Mouse (Mus musculus) heart, embryonic 14.5 days (tissue): Measurements from ENCODE around the gene Rictor. TPM values are rescaled to one million over a fixed set of nuclear protein-coding genes. Genes with fewer than 3 reads are reported as not detected.

Experiments
- ATAC-seq: fragments of 200-750 bp; cut with Nextera tagmentation; 2 replicates; pipeline ENCODE4 v1.8.0; 2017; ENCODE audit warnings: low read depth, moderate TSS enrichment; ENCODE audit not compliant: insufficient number of reproducible peaks, insufficient read depth, low FRiP score
- H3K27ac ChIP-seq, 2 experiments: fragments of 200-500 bp in 1 of 2; fragments of 300-500 bp in 1 of 2; sonication (generic) in 1 of 2; replicated peaks in 1 of 2; 2 replicates each; pipeline ENCODE4 v1.5.1; 2012 to 2014; ENCODE audit warnings: low read depth in 2 of 2, low read length in 2 of 2, control low read depth in 1 of 2, mild to moderate bottlenecking in 1 of 2, mixed read lengths in 1 of 2; ENCODE audit not compliant: control insufficient read depth in 1 of 2, insufficient read depth in 1 of 2
- H3K27me3 ChIP-seq: fragments of 300-500 bp; sonication (generic); 2 replicates; pipeline ENCODE4 v1.6.1; 2014; ENCODE audit warnings: mild to moderate bottlenecking, low read length, control low read depth; ENCODE audit not compliant: control insufficient read depth, insufficient read depth
- H3K36me3 ChIP-seq: fragments of 300-500 bp; sonication (generic); 2 replicates; pipeline ENCODE4 v1.6.1; 2014; ENCODE audit warnings: mild to moderate bottlenecking, control low read depth, low read length, mixed read lengths; ENCODE audit not compliant: control insufficient read depth, insufficient read depth
- H3K4me1 ChIP-seq, 2 experiments: fragments of 200-500 bp in 1 of 2; fragments of 300-500 bp in 1 of 2; sonication (generic) in 1 of 2; 2 replicates each; pipeline ENCODE4 v1.6.1; 2012 to 2014; ENCODE audit warnings: low read length in 2 of 2, control low read depth in 1 of 2, mixed read lengths in 1 of 2; ENCODE audit not compliant: control insufficient read depth in 2 of 2, insufficient read depth in 2 of 2
- H3K4me2 ChIP-seq: fragments of 300-500 bp; sonication (generic); 2 replicates; pipeline ENCODE4 v1.6.1; 2014; ENCODE audit warnings: mild to moderate bottlenecking, low read length
- H3K4me3 ChIP-seq, 2 experiments: fragments of 200-500 bp in 1 of 2; fragments of 300-500 bp in 1 of 2; sonication (generic) in 1 of 2; 2 replicates each; pipeline ENCODE4 v1.5.1; 2012 to 2014; ENCODE audit warnings: low read length in 2 of 2, mild to moderate bottlenecking in 2 of 2, control low read depth in 1 of 2, low read depth in 1 of 2, moderate library complexity in 1 of 2; ENCODE audit not compliant: control insufficient read depth in 1 of 2, insufficient read depth in 1 of 2
- H3K9ac ChIP-seq: fragments of 300-500 bp; sonication (generic); 2 replicates; pipeline ENCODE4 v1.6.1; 2014; ENCODE audit warnings: mild to moderate bottlenecking, low read length
- H3K9me3 ChIP-seq: fragments of 300-500 bp; sonication (generic); 2 replicates; pipeline ENCODE4 v1.6.1; 2016; ENCODE audit warnings: low read length, control low read depth; ENCODE audit not compliant: control insufficient read depth
- WGBS: fragments of 180-500 bp; shearing (Covaris S2); extraction: QIAGEN DNeasy Blood & Tissue Kit; methylation state at CpG from one replicate; pipeline ENCODE4 v1.1.7; 2014; 5-methylcytosine and 5-hydroxymethylcytosine counted together
- polyA plus RNA-seq: library from polyadenylated mRNA; unstranded; fragments of >200 nt; fragmentation: Nextera tagmentation; extraction: Ambion mirVana; gene quantifications from 2 replicates; pipeline ENCODE4 v1.2.1, GENCODE M21; 2014

The Rictor gene
- polyA plus RNA-seq, 1 experiment from 2014 or later: 30.2 TPM

DNA sequence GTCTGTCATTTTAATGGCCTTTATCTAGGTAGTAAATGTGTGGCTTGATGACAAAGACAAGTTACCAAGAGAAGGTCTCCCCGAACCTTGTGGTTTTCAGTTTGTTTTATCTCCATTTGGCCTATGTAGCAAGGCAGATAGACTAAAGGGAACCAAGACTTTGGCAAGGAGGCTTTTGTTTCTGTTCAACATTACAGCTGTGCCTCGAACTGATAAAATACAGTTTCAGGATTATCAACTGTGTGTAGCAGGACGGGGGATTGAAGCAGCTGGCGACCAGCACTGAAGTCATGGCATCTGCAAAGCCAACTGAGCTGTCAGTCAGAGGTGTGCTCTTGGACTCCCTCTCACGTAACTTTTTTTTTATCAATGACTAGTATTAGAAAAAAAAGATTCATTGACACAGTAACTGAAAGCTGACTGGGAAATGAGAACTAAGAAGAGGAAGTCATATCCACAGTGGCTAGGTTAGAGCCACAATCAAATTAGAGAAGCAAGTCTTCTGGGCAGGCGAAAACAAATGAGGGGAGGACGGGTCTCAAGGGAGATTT lies 2.8 kb upstream of the Rictor start:
- Histone ChIP-seq H3K4me3 (no peak overlapping the region), H3K27me3 (no peaks in the 10 kb centered on the region), H3K36me3 (no peaks in the 10 kb centered on the region), H3K4me2 (no peak overlapping the region), H3K9me3 (no peaks in the 10 kb centered on the region), H3K27ac (no peak overlapping the region), H3K4me1 (peaks cover 0 to 11% of the 10 kb centered on the region in 2 experiments; a peak in 3 of 4 replicates), H3K9ac (no peak overlapping the region)
- no peak for ATAC-seq
- 44% methylated on average over 7 of the region's 7 CpGs for WGBS

DNA sequence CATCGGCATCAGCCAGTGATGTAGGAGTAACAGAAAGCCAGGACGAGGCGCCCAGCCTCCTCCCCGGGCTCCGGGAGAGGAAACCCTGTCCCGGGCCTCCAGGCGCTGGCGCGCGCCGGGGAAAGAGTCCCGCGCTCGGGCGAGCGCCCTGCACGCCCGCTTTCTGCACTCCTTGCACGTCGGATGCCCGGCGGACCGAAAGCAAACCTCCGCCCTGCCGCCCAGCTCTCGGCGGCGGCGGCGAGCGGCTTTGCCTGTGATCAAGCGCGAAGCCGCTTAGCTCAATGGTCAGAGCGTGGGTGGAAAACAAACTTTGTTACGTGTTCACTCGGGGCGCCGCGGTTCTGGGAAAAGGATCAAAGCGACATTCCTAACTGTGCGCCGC lies 636 bp upstream of the Rictor start:
- WGBS: under 1% methylated on average over 43 of the region's 43 CpGs
- peak overlapping the region; percentile 72 to 93 for H3K27ac ChIP-seq

DNA sequence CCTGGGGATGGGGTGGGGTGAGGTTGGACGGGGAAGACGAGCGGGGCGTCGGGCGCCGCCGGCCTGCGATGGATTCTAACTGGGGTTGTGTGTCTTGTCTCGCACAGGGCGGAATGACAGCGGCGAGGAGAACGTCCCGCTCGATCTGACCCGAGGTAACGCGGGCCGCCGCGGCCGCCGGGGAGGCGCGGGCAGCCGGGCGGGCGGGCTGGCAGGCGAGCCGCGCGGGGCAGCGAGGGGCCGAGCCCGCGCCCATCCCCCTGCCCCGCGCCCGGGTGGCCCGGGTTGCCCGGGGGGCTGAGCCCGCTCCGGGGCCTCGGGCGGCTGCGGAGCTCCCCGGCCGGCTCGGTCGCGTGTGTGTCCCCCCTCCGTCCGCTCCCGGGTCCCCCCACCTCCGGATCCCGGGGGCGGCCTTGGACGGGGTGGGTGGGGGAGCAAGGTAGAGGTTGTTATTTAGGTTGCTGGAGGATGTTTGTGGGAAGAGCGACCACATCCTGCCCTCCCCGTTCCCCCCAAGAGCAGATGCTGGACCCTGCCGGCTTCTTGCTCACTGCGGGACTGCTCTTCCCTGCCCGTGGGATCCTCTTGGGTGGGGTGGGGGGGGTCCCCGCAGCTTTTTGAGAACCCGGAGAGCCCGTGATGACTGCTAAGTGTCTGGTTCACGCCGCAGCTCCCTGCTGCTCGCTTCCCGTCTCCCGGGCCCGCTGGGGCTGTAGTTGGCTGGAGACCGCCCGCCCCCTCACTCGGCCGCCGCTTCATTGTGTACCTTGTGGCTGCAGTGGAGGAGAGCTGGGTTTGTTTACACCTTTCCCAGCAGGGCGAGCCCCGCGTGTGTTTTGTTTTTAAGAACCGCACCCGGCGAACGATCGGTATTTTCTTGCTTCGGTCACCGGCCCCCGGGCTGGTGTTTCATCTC lies 605 bp downstream of the Rictor start:
- under 1% methylated on average over 55 of the region's 89 CpGs for WGBS
- Histone ChIP-seq H3K4me1 (peaks cover 3 to 28% of the 10 kb centered on the region in 2 experiments), H3K27ac (peak overlapping the region; percentile 86 to 93), H3K4me2 (peak overlapping the region; percentile 89), H3K36me3 (no peaks in the 10 kb centered on the region), H3K9ac (peak overlapping the region; percentile 98), H3K9me3 (no peaks in the 10 kb centered on the region), H3K4me3 (peak overlapping the region; percentile 72 to 92), H3K27me3 (no peaks in the 10 kb centered on the region)
- peak; percentile 70 for ATAC-seq

More for the DNA sequence above, 636 bp upstream of the Rictor start:
- Histone ChIP-seq H3K9ac (peak overlapping the region; percentile 98), H3K4me2 (peak overlapping the region; percentile 89), H3K36me3 (no peaks in the 10 kb centered on the region), H3K4me3 (peak overlapping the region; percentile 72 to 92), H3K4me1 (peaks cover 1 to 16% of the 10 kb centered on the region in 2 experiments), H3K9me3 (no peaks in the 10 kb centered on the region), H3K27me3 (no peaks in the 10 kb centered on the region)
- peak; percentile 36; the same call in 1 of the 2 replicates for ATAC-seq

DNA sequence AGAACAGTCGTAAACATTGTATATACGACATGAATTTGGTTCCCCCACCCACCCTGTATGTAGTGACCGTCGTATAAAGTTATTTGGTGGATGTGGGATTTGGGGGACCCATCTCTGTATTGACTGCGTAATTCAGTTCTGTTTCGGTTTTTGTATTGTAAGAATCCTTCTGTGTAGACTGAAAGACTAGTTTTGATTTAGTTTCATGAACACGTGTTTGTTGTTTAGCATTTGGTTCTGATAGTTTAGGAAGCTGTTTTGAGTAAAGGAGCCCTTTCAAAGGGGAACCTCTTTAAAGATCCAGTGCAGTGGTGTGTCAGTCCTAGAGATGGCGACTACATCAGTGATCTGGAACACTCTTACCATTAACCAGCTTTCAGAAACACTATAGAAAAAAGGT lies 1.4 kb downstream of the Rictor start:
- peaks cover 3 to 36% of the 10 kb centered on the region in 2 experiments for H3K4me1 ChIP-seq
- H3K4me2 ChIP-seq: peak overlapping the region; percentile 89
- H3K9ac ChIP-seq: peak overlapping the region; percentile 98
- 24% methylated on average over 8 of the region's 8 CpGs for WGBS
- no peaks in the 10 kb centered on the region for H3K9me3 ChIP-seq
- no peak overlapping the region for H3K27ac ChIP-seq
- peak overlapping the region; percentile 72 to 92 for H3K4me3 ChIP-seq
- ATAC-seq: no peak
- H3K36me3 ChIP-seq: no peaks in the 10 kb centered on the region
- H3K27me3 ChIP-seq: no peaks in the 10 kb centered on the region

DNA sequence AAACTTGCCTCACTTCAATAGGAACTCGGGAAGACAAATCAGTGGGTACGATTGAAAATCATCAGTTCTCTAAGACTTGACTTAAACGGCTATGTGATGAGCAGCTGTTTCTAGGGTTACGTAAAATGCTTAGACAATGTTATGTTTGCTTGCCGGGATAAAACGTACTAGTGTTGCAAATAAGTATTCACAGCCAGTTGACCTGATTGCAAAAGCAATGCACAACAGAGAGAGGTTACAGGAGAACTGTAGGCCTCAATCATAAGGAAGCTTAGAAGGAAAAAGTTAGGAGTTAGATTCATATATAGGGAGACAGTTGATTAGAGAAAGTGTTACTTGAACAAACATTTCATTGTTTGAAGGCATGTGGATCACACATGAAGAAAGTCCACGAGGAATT lies 2.2 kb downstream of the Rictor start:
- H3K27me3 ChIP-seq: no peaks in the 10 kb centered on the region
- no peak overlapping the region for H3K27ac ChIP-seq
- WGBS: 74% methylated on average over 7 of the region's 7 CpGs
- H3K9me3 ChIP-seq: no peaks in the 10 kb centered on the region
- H3K9ac ChIP-seq: no peak overlapping the region
- H3K4me1 ChIP-seq: peaks cover 8 to 43% of the 10 kb centered on the region in 2 experiments
- H3K36me3 ChIP-seq: no peaks in the 10 kb centered on the region
- no peak overlapping the region for H3K4me3 ChIP-seq
- no peak for ATAC-seq
- H3K4me2 ChIP-seq: peak overlapping the region; percentile 89

DNA sequence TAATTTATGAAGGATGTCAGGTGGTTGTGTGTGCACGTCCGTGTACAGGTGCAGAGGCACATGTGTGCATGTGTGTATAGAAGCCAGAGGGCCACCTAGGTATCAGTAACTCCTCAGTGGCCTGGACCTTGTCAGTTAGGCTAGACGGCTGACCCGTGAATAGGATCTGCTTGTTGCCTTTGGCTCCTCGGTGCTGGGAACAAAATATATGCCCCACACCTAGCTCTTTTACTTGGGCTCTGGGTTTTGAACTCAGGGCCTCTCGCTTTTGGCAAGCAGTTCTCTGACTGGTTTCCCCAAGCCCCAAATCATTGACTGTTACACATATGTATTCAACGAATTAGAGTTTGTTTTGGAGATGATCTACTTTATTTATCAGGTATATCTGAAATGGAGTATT lies 3.0 kb downstream of the Rictor start:
- no peak for ATAC-seq
- no peaks in the 10 kb centered on the region for H3K9me3 ChIP-seq
- no peak overlapping the region for H3K27ac ChIP-seq
- H3K27me3 ChIP-seq: no peaks in the 10 kb centered on the region
- no peaks in the 10 kb centered on the region for H3K36me3 ChIP-seq
- 61% methylated on average over 7 of the region's 7 CpGs for WGBS
- no peak overlapping the region for H3K9ac ChIP-seq
- peaks cover 8 to 50% of the 10 kb centered on the region in 2 experiments for H3K4me1 ChIP-seq
- H3K4me2 ChIP-seq: no peak overlapping the region
- no peak overlapping the region for H3K4me3 ChIP-seq

DNA sequence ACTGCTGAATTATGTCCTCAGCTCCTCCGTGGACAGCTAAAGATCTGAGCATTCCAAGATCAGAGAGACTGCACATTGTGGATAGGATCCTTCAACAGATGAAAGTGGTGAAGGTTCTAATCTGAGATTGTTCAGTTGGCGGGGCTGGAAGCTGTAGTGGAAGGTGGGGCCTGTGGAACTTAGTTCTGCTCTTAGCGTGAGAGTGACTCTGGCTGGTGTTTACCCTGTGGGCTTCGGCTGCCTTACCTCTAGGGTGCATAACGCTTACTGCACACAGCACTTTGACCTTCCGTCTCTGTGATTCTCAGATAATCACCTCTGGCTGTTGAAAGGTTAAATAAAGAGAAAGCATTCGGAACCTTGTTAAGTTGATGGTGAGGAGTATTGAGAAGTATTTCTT lies 6.6 kb downstream of the Rictor start:
- peak overlapping the region; percentile 41 to 46; a peak in 3 of 4 replicates for H3K27ac ChIP-seq
- WGBS: 17% methylated on average over 7 of the region's 7 CpGs

More for the DNA sequence above, 6.6 kb downstream of the Rictor start:
- Histone ChIP-seq H3K4me1 (peaks cover 10 to 48% of the 10 kb centered on the region in 2 experiments), H3K9me3 (no peaks in the 10 kb centered on the region), H3K4me3 (peak overlapping the region in 1 of 2 experiments; percentile 14; a peak in 2 of 4 replicates), H3K4me2 (peak overlapping the region; percentile 52), H3K9ac (peak overlapping the region; percentile 46), H3K36me3 (no peaks in the 10 kb centered on the region), H3K27me3 (no peaks in the 10 kb centered on the region)
- peak; percentile 47; the same call in 1 of the 2 replicates for ATAC-seq
